Mouse (Mus musculus): Measurements from ENCODE around the gene Bsn. TPM values are rescaled to one million over a fixed set of nuclear protein-coding genes. Genes with fewer than 3 reads are reported as not detected.

Bsn gene
- polyA plus RNA-seq, 1 experiment: 1.4 TPM

DNA sequence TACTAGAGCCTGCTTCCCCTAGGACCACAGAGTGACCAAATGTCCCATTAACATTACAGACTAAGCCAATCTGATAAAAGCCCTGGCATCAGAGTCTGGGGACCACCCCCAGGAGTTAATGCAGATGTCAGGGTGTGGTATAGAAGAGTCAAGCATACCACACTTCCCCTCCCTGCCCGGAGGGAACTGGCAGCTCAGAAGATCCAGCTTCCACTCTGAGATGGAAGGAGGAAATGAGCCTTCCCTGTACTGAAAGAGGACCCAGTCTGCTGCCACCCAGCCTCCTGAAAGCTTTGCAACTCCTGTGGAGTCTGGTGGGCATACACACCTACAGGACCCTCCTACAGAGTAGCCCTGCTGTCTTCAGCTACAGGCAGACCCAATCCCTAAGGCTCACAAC is 135.1 kb downstream of the Bsn start:
- WGBS: 39% methylated on average over 1 of the region's 1 CpGs
- Histone ChIP-seq H3K4me3 (ENCODE audit: low read depth, low read length) (no peak overlapping the region), H3K36me3 (ENCODE audit: control insufficient read depth, insufficient read depth, low read length) (peaks cover 68% of the 10 kb centered on the region), H3K27me3 (ENCODE audit: control insufficient read depth, insufficient read depth, low read length) (no peaks in the 10 kb centered on the region), H3K27ac (ENCODE audit: insufficient read depth, low read depth, low read length) (no peak overlapping the region), H3K4me1 (ENCODE audit: control insufficient read depth, insufficient read depth, insufficient read length, low read length) (peaks cover 20% of the 10 kb centered on the region)
- no peak for TF ChIP-seq POLR2A (IDR thresholded peaks at IDR 0.05; ENCODE audit: low read depth, low read length)

DNA sequence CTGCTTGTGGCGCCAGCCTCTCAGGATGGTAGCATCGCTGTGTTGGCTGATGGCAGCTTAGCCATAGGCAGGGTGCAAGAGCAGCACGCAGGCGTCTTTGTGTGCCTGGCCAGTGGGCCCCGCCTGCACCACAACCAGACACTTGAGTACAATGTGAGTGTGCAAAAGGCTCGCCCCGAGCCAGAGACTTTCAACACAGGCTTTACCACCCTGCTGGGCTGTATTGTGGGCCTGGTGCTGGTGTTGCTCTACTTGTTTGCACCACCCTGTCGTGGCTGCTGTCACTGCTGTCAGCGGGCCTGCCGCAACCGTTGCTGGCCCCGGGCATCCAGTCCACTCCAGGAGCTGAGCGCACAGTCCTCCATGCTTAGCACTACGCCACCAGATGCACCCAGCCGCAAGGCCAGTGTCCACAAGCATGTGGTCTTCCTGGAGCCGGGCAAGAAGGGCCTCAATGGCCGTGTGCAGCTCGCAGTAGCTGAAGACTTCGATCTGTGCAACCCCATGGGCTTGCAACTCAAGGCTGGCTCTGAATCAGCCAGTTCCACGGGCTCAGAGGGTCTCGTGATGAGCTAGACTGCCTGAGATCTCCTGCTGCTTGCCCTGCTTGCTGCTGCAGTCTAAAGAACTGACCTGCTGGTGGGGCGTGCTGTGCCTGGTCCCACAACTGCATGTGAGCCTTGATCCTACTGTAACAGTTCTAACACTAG is 135.7 kb downstream of the Bsn start:
- WGBS: 72% methylated on average over 22 of the region's 22 CpGs
- no peak overlapping the region for H3K4me3 ChIP-seq (ENCODE audit: low read depth, low read length)
- no peak for TF ChIP-seq CTCF (IDR thresholded peaks at IDR 0.05; ENCODE audit: extremely low read depth, insufficient read length, insufficient replicate concordance, low read depth, low read length)
- no peak for TF ChIP-seq POLR2A (IDR thresholded peaks at IDR 0.05; ENCODE audit: low read depth, low read length)
- H3K27me3 ChIP-seq (ENCODE audit: control insufficient read depth, insufficient read depth, low read length): no peaks in the 10 kb centered on the region
- H3K36me3 ChIP-seq (ENCODE audit: control insufficient read depth, insufficient read depth, low read length): peaks cover 66% of the 10 kb centered on the region
- H3K27ac ChIP-seq (ENCODE audit: insufficient read depth, low read depth, low read length): no peak overlapping the region
- peaks cover 20% of the 10 kb centered on the region for H3K4me1 ChIP-seq (ENCODE audit: control insufficient read depth, insufficient read depth, insufficient read length, low read length)

DNA sequence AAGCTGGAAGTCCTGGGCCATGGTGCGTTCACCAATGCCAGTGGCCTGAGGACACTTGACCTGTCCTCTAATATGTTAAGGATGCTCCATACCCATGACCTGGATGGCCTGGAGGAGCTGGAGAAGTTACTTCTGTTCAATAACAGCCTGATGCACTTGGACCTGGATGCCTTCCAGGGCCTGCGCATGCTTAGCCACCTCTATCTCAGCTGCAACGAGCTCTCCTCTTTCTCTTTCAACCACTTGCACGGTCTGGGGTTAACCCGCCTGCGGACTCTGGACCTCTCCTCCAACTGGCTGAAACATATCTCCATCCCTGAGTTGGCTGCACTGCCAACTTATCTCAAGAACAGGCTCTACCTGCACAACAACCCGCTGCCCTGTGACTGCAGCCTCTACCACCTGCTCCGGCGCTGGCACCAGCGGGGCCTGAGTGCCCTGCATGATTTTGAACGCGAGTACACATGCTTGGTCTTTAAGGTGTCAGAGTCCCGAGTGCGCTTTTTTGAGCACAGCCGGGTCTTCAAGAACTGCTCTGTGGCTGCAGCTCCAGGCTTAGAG is 136.4 kb downstream of the Bsn start:
- peak overlapping the region; percentile 44 for H3K27ac ChIP-seq (ENCODE audit: insufficient read depth, low read depth, low read length)
- H3K4me1 ChIP-seq (ENCODE audit: control insufficient read depth, insufficient read depth, insufficient read length, low read length): peaks cover 20% of the 10 kb centered on the region
- no peak overlapping the region for H3K4me3 ChIP-seq (ENCODE audit: low read depth, low read length)
- no peaks in the 10 kb centered on the region for H3K27me3 ChIP-seq (ENCODE audit: control insufficient read depth, insufficient read depth, low read length)
- peaks cover 62% of the 10 kb centered on the region for H3K36me3 ChIP-seq (ENCODE audit: control insufficient read depth, insufficient read depth, low read length)
- 29% methylated on average over 15 of the region's 15 CpGs for WGBS
- TF ChIP-seq CTCF (IDR thresholded peaks at IDR 0.05; ENCODE audit: extremely low read depth, insufficient read length, insufficient replicate concordance, low read depth, low read length) (no peak), POLR2A (IDR thresholded peaks at IDR 0.05; ENCODE audit: low read depth, low read length) (peak; percentile 9; the same call in 1 of the 2 replicates)

DNA sequence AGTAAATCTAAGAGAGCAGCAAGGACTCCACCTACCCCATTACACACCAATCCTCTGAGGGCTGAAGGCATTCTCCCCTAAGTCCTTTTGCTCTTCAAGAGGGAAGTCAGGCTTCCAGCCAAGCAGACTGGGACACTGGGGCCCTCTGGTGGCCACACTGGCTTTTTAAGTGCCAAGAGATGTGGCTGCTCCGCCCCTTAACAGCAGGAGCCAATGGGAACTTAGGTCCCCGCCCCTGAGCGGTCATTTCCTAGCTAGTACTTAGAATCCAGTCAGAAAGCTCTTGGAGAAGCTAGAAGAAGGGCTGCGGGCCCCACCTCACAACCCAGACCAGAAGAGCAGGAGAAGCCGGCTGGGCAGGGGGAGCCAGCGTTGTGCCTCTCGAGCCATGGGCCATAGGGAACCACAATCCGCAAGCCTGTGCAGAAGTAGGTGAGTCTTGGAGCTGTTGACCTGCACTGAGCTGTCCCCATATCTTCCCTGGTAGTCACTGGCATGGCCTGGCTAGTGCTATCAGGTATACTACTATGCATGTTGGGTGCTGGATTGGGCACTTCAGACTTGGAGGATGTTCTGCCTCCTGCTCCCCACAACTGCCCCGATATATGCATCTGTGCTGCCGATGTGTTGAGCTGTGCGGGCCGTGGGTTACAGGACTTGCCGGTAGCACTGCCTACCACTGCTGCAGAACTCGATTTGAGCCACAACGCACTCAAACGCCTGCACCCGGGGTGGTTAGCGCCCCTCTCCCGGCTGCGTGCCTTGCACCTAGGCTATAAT is 137.1 kb downstream of the Bsn start, which contains the start of gene Amigo3:
Gene Amigo3, plus strand, starts transcription at position 275 of the 780 bp plus-strand sequence.
- TF ChIP-seq POLR2A (IDR thresholded peaks at IDR 0.05; ENCODE audit: low read depth, low read length) (peak; percentile 35; the same call in 1 of the 2 replicates), CTCF (IDR thresholded peaks at IDR 0.05; ENCODE audit: extremely low read depth, insufficient read length, insufficient replicate concordance, low read depth, low read length) (peak; percentile 95)
- peak within 1 kb of the TSS; percentile 41 for H3K4me3 ChIP-seq (ENCODE audit: low read depth, low read length)
- 33% methylated on average over 20 of the region's 20 CpGs for WGBS
- H3K27me3 ChIP-seq (ENCODE audit: control insufficient read depth, insufficient read depth, low read length): no peaks in the 10 kb centered on the region
- peaks cover 24% of the 10 kb centered on the region for H3K4me1 ChIP-seq (ENCODE audit: control insufficient read depth, insufficient read depth, insufficient read length, low read length)
- H3K36me3 ChIP-seq (ENCODE audit: control insufficient read depth, insufficient read depth, low read length): peaks cover 55% of the 10 kb centered on the region
- H3K27ac ChIP-seq (ENCODE audit: insufficient read depth, low read depth, low read length): peak within 1 kb of the TSS; percentile 44

DNA sequence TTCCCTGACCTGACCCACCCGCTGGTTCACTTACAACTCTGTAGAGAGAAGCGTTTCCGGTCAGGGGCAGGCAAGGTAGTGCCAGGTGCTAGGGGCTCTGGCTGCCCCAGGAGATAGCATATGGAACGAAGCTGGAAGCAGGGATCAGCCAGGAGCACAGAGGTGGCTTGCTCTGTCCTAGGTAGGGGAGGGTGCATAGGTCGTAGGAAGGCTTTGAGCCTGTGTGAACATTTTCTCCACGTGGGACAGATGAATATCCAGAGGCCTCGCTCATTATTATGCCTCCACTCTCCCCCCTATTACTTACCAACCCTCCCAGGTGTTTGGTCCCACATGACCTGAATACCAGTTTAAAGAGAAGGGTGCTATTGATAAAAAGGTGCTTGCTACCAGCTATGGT is 137.8 kb downstream of the Bsn start:
- H3K36me3 ChIP-seq (ENCODE audit: control insufficient read depth, insufficient read depth, low read length): peaks cover 51% of the 10 kb centered on the region
- no peaks in the 10 kb centered on the region for H3K27me3 ChIP-seq (ENCODE audit: control insufficient read depth, insufficient read depth, low read length)
- H3K27ac ChIP-seq (ENCODE audit: insufficient read depth, low read depth, low read length): no peak overlapping the region
- no peak overlapping the region for H3K4me3 ChIP-seq (ENCODE audit: low read depth, low read length)
- 63% methylated on average over 7 of the region's 7 CpGs for WGBS
- no peak for TF ChIP-seq CTCF (IDR thresholded peaks at IDR 0.05; ENCODE audit: extremely low read depth, insufficient read length, insufficient replicate concordance, low read depth, low read length)
- no peak for TF ChIP-seq POLR2A (IDR thresholded peaks at IDR 0.05; ENCODE audit: low read depth, low read length)
- H3K4me1 ChIP-seq (ENCODE audit: control insufficient read depth, insufficient read depth, insufficient read length, low read length): peaks cover 31% of the 10 kb centered on the region

DNA sequence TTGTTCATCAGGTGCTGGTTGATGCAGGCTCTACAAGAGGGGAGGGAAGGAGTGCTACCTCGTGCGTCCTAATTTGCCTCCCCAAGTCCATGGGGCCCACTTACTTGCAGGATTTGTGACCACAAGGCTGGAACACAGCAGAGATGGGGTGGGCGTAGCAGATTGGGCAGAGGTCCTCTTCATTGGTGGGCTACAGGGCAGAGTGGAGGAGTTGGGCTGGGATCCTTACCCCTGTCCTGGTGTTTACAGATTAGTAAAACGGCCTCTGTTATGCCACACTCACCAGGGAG is 138.3 kb downstream of the Bsn start:
- no peak overlapping the region for H3K27ac ChIP-seq (ENCODE audit: insufficient read depth, low read depth, low read length)
- H3K4me1 ChIP-seq (ENCODE audit: control insufficient read depth, insufficient read depth, insufficient read length, low read length): peaks cover 31% of the 10 kb centered on the region
- H3K27me3 ChIP-seq (ENCODE audit: control insufficient read depth, insufficient read depth, low read length): no peaks in the 10 kb centered on the region
- TF ChIP-seq CTCF (IDR thresholded peaks at IDR 0.05; ENCODE audit: extremely low read depth, insufficient read length, insufficient replicate concordance, low read depth, low read length) (no peak), POLR2A (IDR thresholded peaks at IDR 0.05; ENCODE audit: low read depth, low read length) (no peak)
- no peak overlapping the region for H3K4me3 ChIP-seq (ENCODE audit: low read depth, low read length)
- peaks cover 49% of the 10 kb centered on the region for H3K36me3 ChIP-seq (ENCODE audit: control insufficient read depth, insufficient read depth, low read length)
- 64% methylated on average over 4 of the region's 4 CpGs for WGBS

Data from small intestine, adult 2 months (tissue).